Mouse (Mus musculus) ES-E14 (cell line): ENCODE results near the gene Neu1.

ENCODE experiments used
- CHD2 ChIP-seq: IDR thresholded peaks from 2 replicates; pipeline ENCODE4 v1.6.1; 2014; ENCODE audit warnings: mild to moderate bottlenecking, low read depth, low read length, inconsistent platforms
- HCFC1 ChIP-seq: IDR thresholded peaks from 2 replicates; pipeline ENCODE4 v1.6.1; 2012; ENCODE audit warnings: low read length, inconsistent platforms, borderline replicate concordance; ENCODE audit not compliant: insufficient read depth
- MAFK ChIP-seq: IDR thresholded peaks from 2 replicates; pipeline ENCODE4 v1.6.1; 2014; ENCODE audit warnings: mild to moderate bottlenecking, low read depth, low read length, inconsistent platforms; ENCODE audit not compliant: insufficient read depth

DNA sequence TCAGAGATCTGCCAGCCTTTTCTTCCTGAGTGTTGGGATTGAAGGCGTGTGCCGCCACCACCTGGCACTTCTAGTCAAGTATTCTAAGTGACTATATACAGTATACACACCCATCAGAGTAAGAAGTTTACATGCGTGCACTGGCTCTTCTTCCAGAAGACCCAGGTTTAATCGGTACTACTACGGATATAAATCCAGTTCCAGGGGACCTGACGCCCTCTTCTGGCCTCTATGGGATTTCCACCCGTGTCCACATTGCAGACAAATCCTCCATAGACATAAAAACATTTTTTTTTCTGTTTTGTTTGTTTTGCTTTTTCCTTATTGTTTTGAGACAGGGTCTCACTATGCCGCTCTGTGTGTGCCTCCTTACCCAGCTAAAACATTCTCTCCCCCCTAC is 16.6 kb downstream of the Neu1 start:
- TF ChIP-seq CHD2, result no peak; the same call in 1 of the 2 replicates
- no peak for TF ChIP-seq MAFK
- no peak for TF ChIP-seq HCFC1
